Mouse (Mus musculus): ENCODE measurements at regions not wholly inside any gene's neighbourhood (a gene's known extent, or its start where the extent isn't known, plus 50 kb on each side); places are given as distances from the start of the nearest gene placed in this dataset.

DNA sequence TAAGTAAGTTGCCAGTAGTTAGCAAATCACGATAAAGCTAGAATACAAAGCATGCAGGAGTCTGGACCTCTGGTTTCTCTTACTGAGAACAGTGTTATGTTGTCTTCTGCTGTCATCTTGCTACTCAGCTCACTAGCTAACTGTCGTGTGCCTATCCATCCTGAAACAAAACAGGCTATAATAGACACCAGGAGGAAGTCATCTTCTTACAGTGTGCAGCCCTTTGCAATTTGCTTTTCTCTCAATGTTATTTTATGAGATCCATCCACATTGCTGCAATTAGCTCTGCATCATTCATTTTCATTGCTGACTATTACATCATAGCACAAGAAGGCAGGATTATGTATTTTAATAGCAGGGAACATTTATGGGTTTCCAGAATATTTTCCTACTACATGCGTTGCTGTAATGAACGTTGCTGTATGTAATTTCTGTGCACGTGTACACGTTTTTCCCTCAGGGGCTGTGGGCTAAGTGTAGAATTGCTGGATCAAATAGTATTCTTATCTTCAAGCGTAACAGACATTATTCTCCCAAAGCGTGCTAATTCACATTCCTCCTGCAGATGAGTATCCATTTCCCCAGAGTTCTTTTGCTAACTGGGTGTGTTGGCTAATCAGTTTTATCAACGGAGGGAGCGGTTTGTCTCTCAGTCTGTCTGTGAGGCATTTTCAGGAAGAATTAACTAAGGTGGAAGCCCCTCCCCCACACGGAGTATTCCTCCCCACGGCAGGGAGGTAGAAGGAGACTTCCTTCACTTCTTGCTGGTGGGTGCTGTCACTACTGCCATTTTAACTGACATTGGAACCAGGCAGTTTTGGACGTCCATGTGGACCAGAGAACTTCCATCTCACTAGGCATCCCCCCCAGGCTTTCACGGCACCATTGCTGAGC, 139.1 kb upstream of the Tyw5 start:
- in situ Hi-C loops (cut with MboI; ENCODE audit: low pct_unique_long_range_greater_than_20kb in 1 of 2, low sequenced_read_pairs in 2 of 2, unreplicated experiment in 1 of 2) = no loop called here

DNA sequence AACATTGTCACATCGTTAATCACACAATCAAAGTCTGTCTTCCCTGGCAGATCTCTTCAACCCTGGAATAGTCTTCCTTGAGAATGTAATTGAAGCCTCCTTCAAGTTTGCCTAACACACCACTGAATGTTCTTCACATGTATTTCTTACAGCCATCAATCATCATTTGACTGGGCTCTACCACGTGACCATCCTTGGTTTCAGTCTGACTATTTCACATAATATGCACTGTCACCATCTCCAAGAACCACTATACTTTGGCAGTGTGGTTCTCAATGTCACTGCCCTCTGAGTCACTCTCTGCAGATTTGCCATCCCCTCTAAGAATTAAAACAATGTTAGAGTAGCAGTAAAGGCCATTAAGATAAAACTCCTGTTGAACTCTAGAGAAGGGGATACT, 154.6 kb upstream of the Tyw5 start:
- in situ Hi-C loops (cut with MboI; ENCODE audit: low pct_unique_long_range_greater_than_20kb in 1 of 2, low sequenced_read_pairs in 2 of 2, unreplicated experiment in 1 of 2) = no loop called here

- in situ Hi-C loops (cut with MboI; ENCODE audit: low pct_unique_long_range_greater_than_20kb in 1 of 2, low sequenced_read_pairs in 2 of 2, unreplicated experiment in 1 of 2) = no loop called here
Measured at GRCm38 (mm10) chr1:57564676-57565075, 157.8 kb upstream of the Tyw5 start.

- in situ Hi-C loops (cut with MboI; ENCODE audit: low pct_unique_long_range_greater_than_20kb in 1 of 2, low sequenced_read_pairs in 2 of 2, unreplicated experiment in 1 of 2) = no loop called here
Measured at GRCm38 (mm10) chr1:57572097-57572496, 165.2 kb upstream of the Tyw5 start.

DNA sequence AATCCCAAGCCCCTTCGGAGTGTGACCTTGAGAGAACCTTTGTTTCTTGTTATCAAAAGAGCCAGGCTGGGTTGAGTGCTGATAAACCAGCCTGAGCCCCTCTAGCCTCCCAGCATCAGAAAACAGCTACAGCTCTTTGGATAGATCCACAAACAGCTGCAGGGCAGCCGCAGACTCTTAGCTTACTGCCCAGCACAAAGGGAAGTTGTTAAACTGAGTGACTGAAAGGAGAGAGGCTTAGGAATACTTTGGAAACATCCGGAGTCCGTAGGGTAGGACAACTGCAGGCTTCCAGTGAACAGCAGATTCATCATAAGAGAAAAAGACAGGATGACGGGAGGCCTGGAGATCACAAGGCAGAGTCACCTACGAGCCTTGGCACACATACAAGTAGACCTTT, 166.9 kb upstream of the Tyw5 start:
- in situ Hi-C loops (cut with MboI; ENCODE audit: low pct_unique_long_range_greater_than_20kb in 1 of 2, low sequenced_read_pairs in 2 of 2, unreplicated experiment in 1 of 2) = no loop called here

- in situ Hi-C loops (cut with MboI; ENCODE audit: low pct_unique_long_range_greater_than_20kb in 1 of 2, low sequenced_read_pairs in 2 of 2, unreplicated experiment in 1 of 2) = no loop called here
Measured at GRCm38 (mm10) chr1:57574530-57574929, 167.6 kb upstream of the Tyw5 start.

GRCm38 (mm10) chr1:57576066-57576753, 169.3 kb upstream of the Tyw5 start:
- in situ Hi-C loops (cut with MboI; ENCODE audit: low pct_unique_long_range_greater_than_20kb in 1 of 2, low sequenced_read_pairs in 2 of 2, unreplicated experiment in 1 of 2) = no loop called here

DNA sequence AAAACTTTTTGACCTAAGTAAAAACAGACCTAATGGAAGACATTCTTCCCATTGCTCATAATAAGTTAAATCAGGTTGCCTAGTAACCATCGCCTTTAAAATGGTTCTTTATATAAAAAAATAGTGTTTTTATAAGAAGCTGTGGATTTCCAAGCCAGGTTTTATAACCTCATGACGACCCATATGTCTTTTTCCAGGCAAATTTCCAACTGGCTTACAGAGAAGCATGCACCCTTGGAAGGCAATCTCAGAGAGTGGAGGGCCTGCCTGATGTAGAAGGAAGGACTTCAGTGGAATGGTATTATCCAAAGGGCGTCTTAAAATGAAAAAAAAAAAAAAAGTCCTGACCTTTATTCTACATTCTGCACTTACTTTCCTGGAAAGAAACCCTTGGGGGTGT, 172.2 kb upstream of the Tyw5 start:
- in situ Hi-C loops (cut with MboI; ENCODE audit: low pct_unique_long_range_greater_than_20kb in 1 of 2, low sequenced_read_pairs in 2 of 2, unreplicated experiment in 1 of 2) = no loop called here

GRCm38 (mm10) chr1:57593707-57594589, 180.0 kb upstream of the Spats2l start:
- in situ Hi-C loops (cut with MboI; ENCODE audit: low pct_unique_long_range_greater_than_20kb in 1 of 2, low sequenced_read_pairs in 2 of 2, unreplicated experiment in 1 of 2) = no loop called here

- in situ Hi-C loops (cut with MboI; ENCODE audit: low pct_unique_long_range_greater_than_20kb in 1 of 2, low sequenced_read_pairs in 2 of 2, unreplicated experiment in 1 of 2) = no loop called here
Measured at GRCm38 (mm10) chr1:57594815-57595214, 179.1 kb upstream of the Spats2l start.

- in situ Hi-C loops (cut with MboI; ENCODE audit: low pct_unique_long_range_greater_than_20kb in 1 of 2, low sequenced_read_pairs in 2 of 2, unreplicated experiment in 1 of 2) = no loop called here
Measured at GRCm38 (mm10) chr1:57600951-57601350, 173.0 kb upstream of the Spats2l start.

- in situ Hi-C loops (cut with MboI; ENCODE audit: low pct_unique_long_range_greater_than_20kb in 1 of 2, low sequenced_read_pairs in 2 of 2, unreplicated experiment in 1 of 2) = no loop called here
Measured at GRCm38 (mm10) chr1:57605525-57605924, 168.4 kb upstream of the Spats2l start.

DNA sequence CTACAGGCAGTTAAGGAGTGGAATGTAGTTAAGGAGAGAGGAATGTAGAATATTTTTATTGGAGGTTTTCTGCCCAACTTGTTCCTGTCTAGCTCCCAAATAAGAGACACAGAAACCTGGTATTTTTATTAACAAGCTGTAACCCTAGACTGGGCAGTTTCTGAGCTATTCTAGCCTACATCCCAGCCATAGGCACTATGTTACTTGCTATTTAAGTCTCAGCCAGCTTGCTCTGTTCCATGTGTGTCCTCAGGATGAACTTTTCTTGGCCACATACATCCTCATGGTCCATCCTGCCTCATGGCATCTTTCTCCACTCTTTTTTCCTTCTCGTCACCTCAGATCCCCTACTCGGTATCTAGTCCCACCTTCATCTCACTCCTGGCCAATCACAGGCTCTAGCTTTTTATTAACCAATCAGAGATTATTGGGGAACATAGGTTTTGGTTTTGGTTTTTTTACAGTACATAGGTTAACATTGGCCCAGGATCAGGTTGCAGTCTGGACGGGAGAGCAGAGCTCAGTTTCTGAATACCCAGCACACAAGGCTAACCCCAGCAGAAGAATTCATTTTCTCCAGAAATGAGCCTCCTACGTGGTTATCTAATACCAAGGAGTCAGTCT, 167.8 kb upstream of the Spats2l start:
- in situ Hi-C loops (cut with MboI; ENCODE audit: low pct_unique_long_range_greater_than_20kb in 1 of 2, low sequenced_read_pairs in 2 of 2, unreplicated experiment in 1 of 2) = no loop called here

DNA sequence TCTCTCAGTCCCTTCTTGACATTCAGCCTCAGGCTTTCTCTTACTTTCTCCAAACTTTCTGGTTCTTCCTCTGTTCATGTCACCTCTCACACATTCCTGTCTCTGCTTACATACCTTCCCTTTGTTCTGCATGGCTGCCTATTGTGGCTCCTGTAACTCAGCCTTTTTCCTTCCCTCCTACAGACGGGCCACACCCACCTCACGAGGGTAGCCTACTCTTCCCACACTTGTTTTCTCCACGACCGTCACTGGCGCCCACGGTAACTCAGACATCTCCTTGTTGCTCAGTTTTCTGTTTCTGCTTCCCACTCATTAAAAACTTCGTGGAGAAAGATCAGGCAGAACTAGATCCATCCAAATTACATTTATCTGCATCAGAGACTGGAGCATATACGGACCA, 166.9 kb upstream of the Spats2l start:
- in situ Hi-C loops (cut with MboI; ENCODE audit: low pct_unique_long_range_greater_than_20kb in 1 of 2, low sequenced_read_pairs in 2 of 2, unreplicated experiment in 1 of 2) = no loop called here

DNA sequence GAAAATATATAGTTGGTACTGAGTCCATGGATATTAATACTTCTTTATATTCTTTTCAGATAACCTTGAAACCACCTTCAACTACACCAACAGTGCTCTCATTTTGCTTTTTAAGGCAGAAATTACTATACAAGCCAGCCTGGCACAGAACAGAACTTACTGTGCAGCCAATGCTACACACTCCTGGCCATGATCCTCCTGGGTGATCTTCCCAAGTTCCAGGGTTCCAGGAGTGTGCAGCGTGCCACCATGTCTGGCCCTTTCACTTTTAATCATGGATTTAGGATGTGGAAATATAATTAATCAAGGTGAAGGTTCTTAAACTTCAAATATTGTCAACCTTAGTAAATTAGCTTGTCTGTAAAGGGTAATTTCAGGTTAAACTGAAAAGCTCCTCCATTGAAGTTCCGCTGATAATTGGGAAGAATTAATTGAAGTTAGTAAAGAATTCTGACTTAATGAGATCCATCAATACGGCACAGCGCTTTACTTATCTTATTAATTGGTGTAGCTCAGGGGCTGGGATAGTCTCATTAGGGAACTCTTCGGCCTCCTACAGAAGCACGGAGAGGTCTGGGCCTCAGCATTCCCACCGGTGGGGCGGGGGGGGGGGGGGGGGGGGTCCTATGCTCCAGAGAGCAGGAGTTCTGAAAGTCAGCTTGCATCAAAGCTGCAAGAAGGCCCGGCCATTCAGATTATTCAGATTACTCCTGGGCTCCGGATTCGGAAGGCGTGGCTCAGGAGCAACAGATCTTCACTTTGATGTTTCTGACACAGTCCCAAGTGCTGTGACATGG, 166.1 kb upstream of the Spats2l start:
- in situ Hi-C loops (cut with MboI; ENCODE audit: low pct_unique_long_range_greater_than_20kb in 1 of 2, low sequenced_read_pairs in 2 of 2, unreplicated experiment in 1 of 2) = no loop called here

DNA sequence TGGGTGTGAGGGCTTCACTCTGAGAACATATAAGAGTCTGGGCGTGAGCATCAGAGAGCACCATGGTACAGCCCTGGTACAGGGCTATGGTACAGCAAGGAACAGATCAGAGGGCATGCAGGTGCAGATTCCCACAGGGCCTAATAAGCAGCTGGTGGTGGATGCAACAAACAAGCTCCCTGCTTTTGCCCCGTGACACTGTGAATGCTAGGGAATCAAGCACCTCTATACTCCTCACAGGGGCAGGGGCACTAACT, 165.6 kb upstream of the Spats2l start:
- in situ Hi-C loops (cut with MboI; ENCODE audit: low pct_unique_long_range_greater_than_20kb in 1 of 2, low sequenced_read_pairs in 2 of 2, unreplicated experiment in 1 of 2) = no loop called here

- in situ Hi-C loops (cut with MboI; ENCODE audit: low pct_unique_long_range_greater_than_20kb in 1 of 2, low sequenced_read_pairs in 2 of 2, unreplicated experiment in 1 of 2) = no loop called here
Measured at GRCm38 (mm10) chr1:57609307-57609706, 164.7 kb upstream of the Spats2l start.

DNA sequence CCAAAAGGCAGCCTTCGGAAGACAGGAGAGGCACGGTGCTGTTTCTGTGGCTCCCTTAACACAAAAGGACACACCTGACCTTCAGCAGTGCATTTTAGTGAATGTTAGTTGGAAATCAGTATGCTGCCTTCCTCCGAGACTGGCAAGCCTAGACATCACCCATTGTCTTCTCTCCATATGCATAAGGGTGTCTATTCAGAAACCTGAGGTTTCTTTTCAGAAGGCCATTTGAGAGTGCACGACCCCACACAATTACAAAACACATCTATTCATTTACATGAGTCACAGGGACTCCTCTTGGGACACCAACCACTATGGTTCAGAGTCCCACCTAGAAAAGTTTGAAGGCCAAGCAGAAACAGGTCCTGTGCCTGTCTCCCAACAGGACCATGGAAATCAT, 161.8 kb upstream of the Spats2l start:
- in situ Hi-C loops (cut with MboI; ENCODE audit: low pct_unique_long_range_greater_than_20kb in 1 of 2, low sequenced_read_pairs in 2 of 2, unreplicated experiment in 1 of 2) = no loop called here

All from mouse embryonic stem cell (cell line).